Mouse (Mus musculus) myocyte (in vitro differentiated cells): Measurements from ENCODE around the gene Fam83f.

Source experiments
- MAX ChIP-seq: IDR thresholded peaks from one replicate; pipeline ENCODE4 v1.6.1; 2011; ENCODE audit warnings: low read depth, mild to moderate bottlenecking, control low read depth
- MYOG ChIP-seq, 3 experiments: IDR thresholded peaks; one replicate each; pipeline ENCODE4 v1.6.1; 2011; ENCODE audit warnings: control low read depth in 2 of 3, low read depth in 2 of 3, mild to moderate bottlenecking in 2 of 3; ENCODE audit not compliant: insufficient read length in 2 of 3, control insufficient read depth in 1 of 3, insufficient read depth in 1 of 3
- POLR2A ChIP-seq: IDR thresholded peaks from one replicate; pipeline ENCODE4 v1.6.1; 2011; ENCODE audit warnings: low read depth, mild to moderate bottlenecking, control low read depth, moderate library complexity; ENCODE audit not compliant: insufficient read length
- POLR2AphosphoS2 ChIP-seq: IDR thresholded peaks from one replicate; pipeline ENCODE4 v1.6.1; 2011; ENCODE audit warnings: low read depth, control low read depth; ENCODE audit not compliant: insufficient read length
- TCF12 ChIP-seq: IDR thresholded peaks from one replicate; pipeline ENCODE4 v1.6.1; 2011; ENCODE audit warnings: mild to moderate bottlenecking, control low read depth; ENCODE audit not compliant: poor library complexity, insufficient read depth, severe bottlenecking
- TCF3 ChIP-seq: IDR thresholded peaks from one replicate; pipeline ENCODE4 v1.6.1; 2011; ENCODE audit warnings: low read depth, control low read depth; ENCODE audit not compliant: insufficient read length
- USF1 ChIP-seq: IDR thresholded peaks from one replicate; pipeline ENCODE4 v1.6.1; 2011; ENCODE audit warnings: low read depth, mild to moderate bottlenecking, control low read depth, moderate library complexity

GRCm38 (mm10) chr15:80630147-80630546 is 41.5 kb upstream of the Fam83f start:
- TF ChIP-seq POLR2A (no peak), POLR2AphosphoS2 (no peak), TCF3 (no peak), MYOG (IDR thresholded peaks at IDR 0.05; ENCODE audit: control insufficient read depth in 1 of 3, insufficient read depth in 1 of 3, insufficient read length in 2 of 3, low read depth in 2 of 3) (no peak), MAX (no peak), USF1 (no peak), TCF12 (no peak)
